Mouse (Mus musculus) midbrain, embryonic 12.5 days (tissue): ENCODE measurements around the gene Rbbp7. TPM values are rescaled to one million over a fixed set of nuclear protein-coding genes. Genes with fewer than 3 reads are reported as not detected.
A peak's percentile ranks its signal among the peaks of the same experiment; 100 is the strongest.
"Not testable (repeated sequence)": the region's sequence is repeated elsewhere in the genome, so short reads cannot be mapped to it uniquely, and the experiment has no call there.

ENCODE experiments used
- ATAC-seq: fragments of 200-750 bp; cut with Nextera tagmentation; 2 replicates; pipeline ENCODE4 v1.8.0; 2017; ENCODE audit warnings: low read depth, moderate TSS enrichment, moderate library complexity; ENCODE audit not compliant: low FRiP score
- H3K27ac ChIP-seq: fragments of 300-500 bp; sonication (generic); replicated peaks from 2 replicates; pipeline ENCODE4 v1.5.1; 2016; ENCODE audit warnings: mild to moderate bottlenecking
- H3K27me3 ChIP-seq: fragments of 300-500 bp; sonication (generic); 2 replicates; pipeline ENCODE4 v1.6.1; 2016; ENCODE audit warnings: mild to moderate bottlenecking
- H3K36me3 ChIP-seq: fragments of 300-500 bp; sonication (generic); 2 replicates; pipeline ENCODE4 v1.6.1; 2016
- H3K4me1 ChIP-seq: fragments of 300-500 bp; sonication (generic); 2 replicates; pipeline ENCODE4 v1.6.1; 2016
- H3K4me2 ChIP-seq: fragments of 300-500 bp; sonication (generic); replicated peaks from 2 replicates; pipeline ENCODE4 v1.6.1; 2016; ENCODE audit warnings: mild to moderate bottlenecking, moderate library complexity
- H3K4me3 ChIP-seq: fragments of 300-500 bp; sonication (generic); 2 replicates; pipeline ENCODE4 v1.5.1; 2016; ENCODE audit warnings: mild to moderate bottlenecking
- H3K9ac ChIP-seq: fragments of 300-500 bp; sonication (generic); replicated peaks from 2 replicates; pipeline ENCODE4 v1.6.1; 2016; ENCODE audit warnings: mild to moderate bottlenecking, moderate library complexity
- H3K9me3 ChIP-seq: fragments of 300-500 bp; sonication (generic); 2 replicates; pipeline ENCODE4 v1.6.1; 2016; ENCODE audit warnings: mild to moderate bottlenecking
- WGBS: fragments of 180-500 bp; shearing (Covaris S2); methylation state at CpG from one replicate; pipeline ENCODE4 v1.1.7; 2016; 5-methylcytosine and 5-hydroxymethylcytosine counted together
- polyA plus RNA-seq: library from polyadenylated mRNA; unstranded; fragments of >200 nt; fragmentation: Nextera tagmentation; extraction: Ambion mirVana; gene quantifications from 2 replicates; pipeline ENCODE4 v1.2.1, GENCODE M21; 2016

Gene Rbbp7
- polyA plus RNA-seq, 1 experiment from 2014 or later: 288 TPM

DNA sequence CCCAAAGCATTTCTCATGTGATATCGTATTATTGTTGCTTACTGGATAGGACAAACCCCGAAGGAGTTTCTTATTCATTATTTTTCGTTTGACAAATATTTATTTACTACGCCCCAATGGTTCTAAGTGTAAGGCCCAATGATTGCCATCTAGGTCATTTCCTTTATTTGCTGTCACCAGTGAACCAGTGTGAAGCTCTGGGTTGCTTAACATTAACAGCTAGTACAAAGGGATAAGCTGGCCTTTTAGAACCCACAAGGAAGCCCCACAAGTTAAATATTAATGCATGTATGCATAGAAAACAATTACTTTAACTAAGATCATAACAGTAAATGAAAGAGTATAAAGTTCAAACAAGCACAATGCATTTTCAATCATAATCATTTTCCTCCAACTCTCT is 5.9 kb upstream of the Rbbp7 start:
- Histone ChIP-seq H3K9me3 (no peaks in the 10 kb centered on the region), H3K4me1 (peaks cover 6% of the 10 kb centered on the region; the same call in 1 of the 2 replicates), H3K4me3 (no peak overlapping the region), H3K36me3 (no peaks in the 10 kb centered on the region), H3K4me2 (no peak overlapping the region), H3K27ac (no peak overlapping the region), H3K9ac (no peak overlapping the region), H3K27me3 (peaks cover 8% of the 10 kb centered on the region; the same call in 1 of the 2 replicates)
- WGBS: 93% methylated on average over 4 of the region's 4 CpGs
- no peak for ATAC-seq

GRCm38 (mm10) chrX:162756058-162756457 is 4.1 kb upstream of the Rbbp7 start:
- H3K4me1 ChIP-seq: peaks cover 9% of the 10 kb centered on the region; the same call in 1 of the 2 replicates
- no peak for ATAC-seq
- H3K4me3 ChIP-seq: no peak overlapping the region
- no peaks in the 10 kb centered on the region for H3K9me3 ChIP-seq
- no peak overlapping the region for H3K9ac ChIP-seq
- WGBS: 39% methylated on average over 7 of the region's 7 CpGs
- H3K36me3 ChIP-seq: no peaks in the 10 kb centered on the region
- H3K4me2 ChIP-seq: no peak overlapping the region
- H3K27ac ChIP-seq: no peak overlapping the region
- peaks cover 3% of the 10 kb centered on the region; the same call in 1 of the 2 replicates for H3K27me3 ChIP-seq

- Histone ChIP-seq H3K4me3 (peak overlapping the region; percentile 66), H3K4me1 (peaks cover 9% of the 10 kb centered on the region; the same call in 1 of the 2 replicates), H3K36me3 (0 out of 2 replicates have a peak, but pooled peaks cover 3% of the 10 kb centered on the region), H3K4me2 (peak overlapping the region; percentile 47), H3K9me3 (no peaks in the 10 kb centered on the region), H3K9ac (peak overlapping the region; percentile 50), H3K27ac (peak overlapping the region; percentile 90), H3K27me3 (peaks cover 3% of the 10 kb centered on the region; the same call in 1 of the 2 replicates)
- no peak for ATAC-seq
- WGBS: 27% methylated on average over 24 of the region's 32 CpGs
Measured at GRCm38 (mm10) chrX:162759251-162760114, 719 bp upstream of the Rbbp7 start.

DNA sequence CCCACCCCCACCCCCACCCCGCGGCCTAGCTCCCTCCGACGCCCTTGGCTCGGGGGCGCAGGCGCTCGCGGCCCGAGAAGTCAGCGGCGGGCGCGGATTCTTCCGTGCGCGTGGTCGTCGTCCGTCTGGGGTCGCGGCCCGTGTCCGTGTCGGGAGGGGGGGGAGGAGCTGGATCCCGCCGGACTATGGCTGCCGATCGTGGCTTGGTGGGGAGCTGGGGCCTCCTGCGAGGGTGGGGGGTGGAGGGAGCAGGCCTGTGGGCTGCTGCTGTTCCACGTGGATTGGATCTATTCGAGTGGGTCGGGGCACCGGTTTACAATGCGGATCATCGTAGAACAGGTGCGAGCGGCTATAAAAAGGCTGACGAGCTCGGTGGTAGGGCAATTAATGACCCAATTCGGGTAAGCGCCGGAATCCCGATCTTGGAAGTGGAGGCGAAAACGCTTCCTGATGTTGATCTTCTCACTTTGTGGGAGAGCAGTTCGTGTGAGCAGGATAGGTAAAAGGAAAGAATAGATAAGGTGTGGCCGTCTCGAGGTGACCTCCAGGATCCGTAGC is 835 bp downstream of the Rbbp7 start:
- Histone ChIP-seq H3K4me3 (peak overlapping the region; percentile 66), H3K9ac (peak overlapping the region; percentile 73), H3K4me2 (peak overlapping the region; percentile 57), H3K36me3 (0 out of 2 replicates have a peak, but pooled peaks cover 3% of the 10 kb centered on the region), H3K9me3 (no peaks in the 10 kb centered on the region), H3K4me1 (peaks cover 9% of the 10 kb centered on the region; the same call in 1 of the 2 replicates), H3K27me3 (peaks cover 3% of the 10 kb centered on the region; the same call in 1 of the 2 replicates), H3K27ac (peak overlapping the region; percentile 90)
- ATAC-seq: peak; percentile 3; the same call in 1 of the 2 replicates
- whole genome bisulfite sequencing: 35% methylated on average over 36 of the region's 50 CpGs

DNA sequence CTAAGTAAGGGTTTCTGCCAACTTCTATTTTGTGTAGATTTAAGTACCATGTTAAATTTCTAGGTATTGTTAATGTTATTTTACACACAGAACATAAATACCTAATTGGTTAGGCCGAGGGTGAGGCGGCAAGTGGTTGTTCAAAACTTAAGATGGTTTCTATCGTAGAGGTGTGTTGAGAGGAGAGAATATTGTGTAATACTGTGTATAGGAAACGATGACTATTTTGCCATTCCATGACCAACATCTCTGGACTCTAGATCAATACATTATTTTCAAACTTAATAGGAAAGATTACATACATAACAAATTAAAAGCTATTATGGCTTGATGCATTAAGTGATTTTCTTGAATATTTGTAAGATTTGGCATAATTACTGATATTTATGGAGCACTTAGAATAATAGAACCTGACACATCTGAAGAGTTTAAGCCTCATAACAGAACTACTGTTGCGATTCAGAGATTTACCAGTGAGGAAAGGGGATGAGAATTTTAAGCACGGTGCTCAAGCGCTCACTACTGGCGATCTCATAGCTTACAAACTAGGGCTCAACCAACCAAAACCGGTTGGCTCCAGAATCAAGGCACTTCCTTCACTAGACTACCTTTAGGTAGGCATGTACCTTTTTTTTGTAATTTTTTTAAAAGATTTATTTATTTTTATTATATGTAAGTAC is 1.7 kb downstream of the Rbbp7 start:
- H3K36me3 ChIP-seq: 0 out of 2 replicates have a peak, but pooled peaks cover 3% of the 10 kb centered on the region
- 54% methylated on average over 9 of the region's 9 CpGs for WGBS

DNA sequence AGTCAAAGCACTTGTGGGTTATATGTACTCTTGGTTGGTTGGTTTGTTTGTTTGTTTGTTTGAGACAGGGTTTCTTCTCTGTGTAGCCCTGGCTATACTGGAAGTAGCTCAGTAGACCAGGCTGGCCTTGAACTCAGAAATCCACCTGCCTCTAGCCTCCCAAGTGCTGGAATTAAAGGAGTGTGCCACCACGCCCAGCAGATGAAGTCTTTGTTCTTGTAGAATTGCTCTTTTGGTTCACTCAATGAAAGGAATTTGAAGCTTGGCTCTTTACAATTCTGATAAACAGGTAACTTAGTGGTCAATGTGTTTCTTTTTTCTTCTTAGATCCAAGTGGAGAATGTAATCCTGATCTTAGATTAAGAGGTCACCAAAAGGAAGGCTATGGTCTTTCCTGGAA is 10.5 kb downstream of the Rbbp7 start:
- Histone ChIP-seq H3K27ac (no peak overlapping the region), H3K4me3 (no peak overlapping the region), H3K27me3 (no peaks in the 10 kb centered on the region), H3K4me1 (no peaks in the 10 kb centered on the region), H3K4me2 (no peak overlapping the region), H3K9me3 (no peaks in the 10 kb centered on the region), H3K36me3 (peaks cover 17% of the 10 kb centered on the region; the same call in 1 of the 2 replicates), H3K9ac (no peak overlapping the region)
- WGBS: 80% methylated on average over 1 of the region's 1 CpGs
- ATAC-seq: no peak

More for the DNA sequence above, 1.7 kb downstream of the Rbbp7 start:
- Histone ChIP-seq H3K4me2 (peak overlapping the region; percentile 57), H3K4me1 (peaks cover 9% of the 10 kb centered on the region; the same call in 1 of the 2 replicates), H3K9ac (peak overlapping the region; percentile 73), H3K27ac (no peak overlapping the region), H3K9me3 (no peaks in the 10 kb centered on the region), H3K4me3 (peak overlapping the region; percentile 66), H3K27me3 (peaks cover 3% of the 10 kb centered on the region; the same call in 1 of the 2 replicates)
- ATAC-seq: no peak

GRCm38 (mm10) chrX:162788372-162788771 is 28.2 kb downstream of the Rbbp7 start:
- WGBS: 55% methylated on average over 1 of the region's 1 CpGs
- no peaks in the 10 kb centered on the region; the same call in 1 of the 2 replicates for H3K27me3 ChIP-seq

DNA sequence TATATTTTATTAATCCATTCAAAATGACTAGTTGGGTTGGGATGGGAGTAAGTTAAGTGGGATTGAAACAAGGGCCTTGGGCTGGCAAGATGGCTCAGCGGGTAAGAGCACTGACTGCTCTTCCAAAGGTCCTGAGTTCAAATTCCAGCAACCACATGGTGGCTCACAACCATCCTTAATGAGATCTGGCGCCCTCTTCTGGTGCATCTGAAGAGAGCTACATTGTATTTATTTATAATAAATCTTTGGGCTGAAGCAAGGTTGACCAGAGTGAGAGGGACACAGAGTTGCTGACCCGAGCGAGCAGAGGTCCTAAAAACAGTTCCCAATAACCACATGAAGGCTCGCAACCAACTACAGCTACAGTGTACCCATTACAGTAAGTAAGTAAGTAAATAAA is 31.2 kb downstream of the Rbbp7 start:
- H3K9ac ChIP-seq, H3K27me3 ChIP-seq, H3K27ac ChIP-seq, H3K4me1 ChIP-seq, H3K4me2 ChIP-seq, H3K9me3 ChIP-seq, H3K4me3 ChIP-seq, ATAC-seq, H3K36me3 ChIP-seq: not testable (repeated sequence)
- 78% methylated on average over 5 of the region's 5 CpGs for WGBS

More at GRCm38 (mm10) chrX:162788372-162788771, 28.2 kb downstream of the Rbbp7 start:
- no peak for ATAC-seq
- Histone ChIP-seq H3K9me3 (no peaks in the 10 kb centered on the region), H3K4me2 (no peak overlapping the region), H3K4me3 (no peak overlapping the region), H3K36me3 (0 out of 2 replicates have a peak, but pooled peaks cover 4% of the 10 kb centered on the region), H3K27ac (no peak overlapping the region), H3K9ac (no peak overlapping the region), H3K4me1 (no peaks in the 10 kb centered on the region)

- Histone ChIP-seq H3K27ac (no peak overlapping the region), H3K36me3 (0 out of 2 replicates have a peak, but pooled peaks cover 2% of the 10 kb centered on the region), H3K4me2 (no peak overlapping the region), H3K27me3 (no peaks in the 10 kb centered on the region), H3K4me1 (no peaks in the 10 kb centered on the region), H3K4me3 (no peak overlapping the region), H3K9me3 (no peaks in the 10 kb centered on the region), H3K9ac (no peak overlapping the region)
- ATAC-seq: no peak
Measured at GRCm38 (mm10) chrX:162800371-162800770, 40.2 kb downstream of the Rbbp7 start.

DNA sequence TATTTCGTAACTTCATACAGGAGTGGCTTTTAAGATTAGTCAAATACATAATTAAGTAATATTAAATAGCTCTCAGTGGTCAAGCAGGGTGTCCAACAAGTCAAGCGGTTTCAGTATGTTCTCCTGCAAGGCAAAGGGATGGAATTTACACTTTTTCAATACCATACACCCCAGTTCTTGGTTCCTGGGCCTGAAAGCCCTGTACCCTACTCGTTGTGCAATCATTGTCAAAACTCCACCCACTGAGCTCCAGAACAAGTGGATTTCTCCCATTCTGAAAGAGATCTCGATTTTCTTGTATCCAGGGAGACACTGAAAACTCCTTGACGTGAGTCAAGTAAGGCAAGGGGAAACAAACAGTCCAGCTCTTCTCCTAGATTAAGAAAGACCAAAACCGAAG is 67.8 kb downstream of the Rbbp7 start:
- Histone ChIP-seq H3K4me3 (peak overlapping the region; percentile 56), H3K27me3 (peaks cover 12% of the 10 kb centered on the region; the same call in 1 of the 2 replicates), H3K9ac (peak overlapping the region; percentile 56; the same call in 1 of the 2 replicates), H3K4me1 (0 out of 2 replicates have a peak, but pooled peaks cover 4% of the 10 kb centered on the region), H3K9me3 (no peaks in the 10 kb centered on the region), H3K36me3 (no peaks in the 10 kb centered on the region), H3K27ac (no peak overlapping the region), H3K4me2 (peak overlapping the region; percentile 83)
- ATAC-seq: no peak
- 46% methylated on average over 6 of the region's 6 CpGs for WGBS
